Mouse (Mus musculus) stomach, embryonic 16.5 days (tissue): ENCODE data around the gene Cbfa2t3. TPM values are rescaled to one million over a fixed set of nuclear protein-coding genes. Genes with fewer than 3 reads are reported as not detected.

ENCODE experiments used
- ATAC-seq: fragments of 200-750 bp; cut with Nextera tagmentation; 2 replicates; pipeline ENCODE4 v1.8.0; 2017; ENCODE audit warnings: moderate number of reproducible peaks, moderate TSS enrichment; ENCODE audit not compliant: insufficient read depth, low FRiP score
- H3K27ac ChIP-seq: fragments of 300-500 bp; sonication (generic); 2 replicates; pipeline ENCODE4 v1.5.1; 2014; ENCODE audit warnings: low read length
- H3K27me3 ChIP-seq: fragments of 300-500 bp; sonication (generic); 2 replicates; pipeline ENCODE4 v1.6.1; 2014; ENCODE audit warnings: low read length, control low read depth, mixed read lengths; ENCODE audit not compliant: control insufficient read depth, insufficient read depth
- H3K36me3 ChIP-seq: fragments of 300-500 bp; sonication (generic); 2 replicates; pipeline ENCODE4 v1.6.1; 2014; ENCODE audit warnings: low read length; ENCODE audit not compliant: control insufficient read depth, insufficient read depth
- H3K4me1 ChIP-seq: fragments of 300-500 bp; sonication (generic); 2 replicates; pipeline ENCODE4 v1.6.1; 2014; ENCODE audit warnings: low read length, control low read depth, mixed read lengths; ENCODE audit not compliant: control insufficient read depth, insufficient read depth
- H3K4me2 ChIP-seq: fragments of 300-500 bp; sonication (generic); 2 replicates; pipeline ENCODE4 v1.6.1; 2014; ENCODE audit warnings: low read depth, low read length, mixed read lengths
- H3K4me3 ChIP-seq: fragments of 300-500 bp; sonication (generic); replicated peaks from 2 replicates; pipeline ENCODE4 v1.5.1; 2014; ENCODE audit warnings: mild to moderate bottlenecking, low read length
- H3K9ac ChIP-seq: fragments of 300-500 bp; sonication (generic); 2 replicates; pipeline ENCODE4 v1.6.1; 2014; ENCODE audit warnings: low read length
- H3K9me3 ChIP-seq: fragments of 300-500 bp; sonication (generic); replicated peaks from 2 replicates; pipeline ENCODE4 v1.6.1; 2016; ENCODE audit warnings: low read length, control low read depth; ENCODE audit not compliant: control insufficient read depth
- WGBS: fragments of 180-500 bp; shearing (Covaris S2); extraction: QIAGEN DNeasy Blood & Tissue Kit; methylation state at CpG from one replicate; pipeline ENCODE4 v1.1.7; 2014; 5-methylcytosine and 5-hydroxymethylcytosine counted together
- polyA plus RNA-seq: library from polyadenylated mRNA; unstranded; fragments of >200 nt; fragmentation: Nextera tagmentation; extraction: Ambion mirVana; gene quantifications from 2 replicates; pipeline ENCODE4 v1.2.1, GENCODE M21; 2015

Cbfa2t3 gene
- polyA plus RNA-seq, 1 experiment from 2014 or later, result 4.1 TPM

GRCm38 (mm10) chr8:122685097-122685861 lies 13.6 kb downstream of the Cbfa2t3 start:
- peak; percentile 59; the same call in 1 of the 2 replicates for ATAC-seq
- H3K9ac ChIP-seq, result no peak overlapping the region
- 41% methylated on average over 19 of the region's 19 CpGs for WGBS
- no peak overlapping the region for H3K27ac ChIP-seq
- no peaks in the 10 kb centered on the region for H3K9me3 ChIP-seq
- H3K4me3 ChIP-seq, result no peak overlapping the region
- no peaks in the 10 kb centered on the region for H3K36me3 ChIP-seq
- H3K4me1 ChIP-seq, result no peaks in the 10 kb centered on the region
- peaks cover 14% of the 10 kb centered on the region for H3K27me3 ChIP-seq
- H3K4me2 ChIP-seq, result no peak overlapping the region

GRCm38 (mm10) chr8:122682820-122683219 lies 16.1 kb downstream of the Cbfa2t3 start:
- H3K27ac ChIP-seq, result no peak overlapping the region
- no peak overlapping the region for H3K4me2 ChIP-seq
- ATAC-seq, result no peak
- H3K9me3 ChIP-seq, result no peaks in the 10 kb centered on the region
- H3K9ac ChIP-seq, result no peak overlapping the region
- no peak overlapping the region for H3K4me3 ChIP-seq
- H3K27me3 ChIP-seq, result peaks cover 32% of the 10 kb centered on the region
- WGBS, result 87% methylated on average over 11 of the region's 11 CpGs
- no peaks in the 10 kb centered on the region for H3K36me3 ChIP-seq
- H3K4me1 ChIP-seq, result no peaks in the 10 kb centered on the region

- Histone ChIP-seq H3K9me3 (no peaks in the 10 kb centered on the region), H3K4me2 (no peak overlapping the region), H3K4me3 (no peak overlapping the region), H3K27ac (no peak overlapping the region), H3K36me3 (no peaks in the 10 kb centered on the region), H3K4me1 (0 out of 2 replicates have a peak, but pooled peaks cover 8% of the 10 kb centered on the region), H3K9ac (no peak overlapping the region), H3K27me3 (peaks cover 37% of the 10 kb centered on the region)
- 42% methylated on average over 7 of the region's 7 CpGs for WGBS
- no peak for ATAC-seq
Measured at GRCm38 (mm10) chr8:122680171-122680570, 18.7 kb downstream of the Cbfa2t3 start.

DNA sequence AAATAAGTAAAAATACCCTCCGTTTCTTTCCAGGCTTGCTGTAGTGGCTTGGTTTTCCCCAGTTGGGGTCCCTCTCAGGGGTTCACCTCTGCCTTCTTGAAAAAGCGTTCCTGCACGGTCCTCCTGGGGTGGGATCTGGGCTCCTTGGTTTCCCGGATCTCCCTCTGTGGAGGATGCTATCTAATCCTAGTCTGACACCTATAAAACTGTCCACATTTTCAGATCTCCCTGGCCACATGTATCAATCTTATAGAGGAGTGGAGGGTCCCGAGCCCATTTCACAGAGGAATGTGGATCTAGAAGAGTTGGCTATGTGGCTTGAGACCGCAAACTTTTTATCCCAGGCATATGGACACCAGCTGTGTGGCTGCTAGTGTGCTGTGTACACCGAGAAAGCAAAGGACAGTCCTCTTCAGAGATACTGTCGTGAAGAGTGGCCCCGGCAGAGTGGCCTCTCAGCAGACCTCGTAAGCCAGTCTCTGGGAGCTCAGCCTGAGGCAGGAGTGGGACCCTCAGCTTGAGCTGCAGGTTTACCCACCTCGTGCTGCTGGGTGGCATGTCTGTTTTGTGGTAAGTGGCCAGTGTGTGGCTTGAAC lies 19.5 kb downstream of the Cbfa2t3 start:
- Histone ChIP-seq H3K4me3 (no peak overlapping the region; the same call in 1 of the 2 replicates), H3K9ac (no peak overlapping the region), H3K36me3 (no peaks in the 10 kb centered on the region), H3K9me3 (no peaks in the 10 kb centered on the region), H3K27me3 (peaks cover 34% of the 10 kb centered on the region), H3K27ac (no peak overlapping the region), H3K4me1 (0 out of 2 replicates have a peak, but pooled peaks cover 8% of the 10 kb centered on the region), H3K4me2 (peak overlapping the region; percentile 94)
- no peak for ATAC-seq
- 28% methylated on average over 11 of the region's 11 CpGs for WGBS

- Histone ChIP-seq H3K9ac (peak overlapping the region; percentile 78), H3K4me3 (peak overlapping the region; percentile 77), H3K27ac (no peak overlapping the region), H3K4me2 (peak overlapping the region; percentile 94), H3K4me1 (0 out of 2 replicates have a peak, but pooled peaks cover 8% of the 10 kb centered on the region), H3K27me3 (peaks cover 34% of the 10 kb centered on the region), H3K36me3 (no peaks in the 10 kb centered on the region), H3K9me3 (no peaks in the 10 kb centered on the region)
- WGBS, result 2% methylated on average over 14 of the region's 14 CpGs
- ATAC-seq, result no peak; the same call in 1 of the 2 replicates
Measured at GRCm38 (mm10) chr8:122678896-122679210, 20.1 kb downstream of the Cbfa2t3 start.

- Histone ChIP-seq H3K4me3 (peak overlapping the region; percentile 77), H3K9me3 (no peaks in the 10 kb centered on the region), H3K27ac (peak overlapping the region; percentile 8), H3K4me2 (peak overlapping the region; percentile 94), H3K27me3 (peaks cover 34% of the 10 kb centered on the region), H3K36me3 (no peaks in the 10 kb centered on the region), H3K4me1 (0 out of 2 replicates have a peak, but pooled peaks cover 8% of the 10 kb centered on the region), H3K9ac (peak overlapping the region; percentile 78)
- WGBS, result under 1% methylated on average over 108 of the region's 127 CpGs
- ATAC-seq, result peak; percentile 81
Measured at GRCm38 (mm10) chr8:122678061-122678895, 20.6 kb downstream of the Cbfa2t3 start.

DNA sequence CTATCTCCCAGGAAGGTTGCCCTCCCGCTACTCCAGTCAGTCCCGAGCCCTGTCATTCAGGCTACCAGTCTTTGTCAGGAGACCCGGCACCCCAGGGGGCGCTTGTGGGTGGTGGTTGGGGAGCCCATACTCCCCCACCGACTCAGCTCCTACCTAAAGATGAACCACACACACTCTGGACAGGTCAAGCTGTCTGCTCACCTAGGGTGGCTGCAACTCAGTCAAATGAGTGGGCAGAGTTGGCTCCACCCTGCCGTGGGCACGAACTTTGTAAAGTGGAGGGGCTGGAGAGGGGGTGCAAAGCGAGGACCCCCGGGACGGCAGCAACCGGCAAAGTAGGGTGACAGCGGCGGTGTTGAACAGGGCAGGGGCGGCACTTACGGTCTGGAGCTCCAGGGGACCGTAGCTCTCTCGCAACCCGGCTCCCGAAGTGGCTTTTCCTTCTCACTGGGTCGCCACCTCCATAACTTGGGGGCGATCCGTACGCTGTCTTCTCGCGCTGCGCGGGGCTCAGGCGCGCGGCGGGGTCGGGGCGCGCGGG lies 21.4 kb downstream of the Cbfa2t3 start:
- Histone ChIP-seq H3K9me3 (no peaks in the 10 kb centered on the region), H3K4me2 (peak overlapping the region; percentile 94), H3K27me3 (peaks cover 34% of the 10 kb centered on the region), H3K27ac (peak overlapping the region; percentile 8), H3K9ac (peak overlapping the region; percentile 78), H3K36me3 (no peaks in the 10 kb centered on the region), H3K4me1 (0 out of 2 replicates have a peak, but pooled peaks cover 8% of the 10 kb centered on the region), H3K4me3 (peak overlapping the region; percentile 77)
- 0 out of 2 replicates have a peak, but pooled peaks have one; percentile 5 for ATAC-seq
- 3% methylated on average over 35 of the region's 35 CpGs for WGBS

- H3K9ac ChIP-seq, result peak overlapping the region; percentile 78
- H3K27ac ChIP-seq, result peak overlapping the region; percentile 8
- ATAC-seq, result no peak
- WGBS, result 17% methylated on average over 16 of the region's 16 CpGs
- H3K4me2 ChIP-seq, result peak overlapping the region; percentile 94
- H3K27me3 ChIP-seq, result peaks cover 31% of the 10 kb centered on the region
- H3K9me3 ChIP-seq, result no peaks in the 10 kb centered on the region
- peak overlapping the region; percentile 77 for H3K4me3 ChIP-seq
- H3K4me1 ChIP-seq, result 0 out of 2 replicates have a peak, but pooled peaks cover 8% of the 10 kb centered on the region
- H3K36me3 ChIP-seq, result no peaks in the 10 kb centered on the region
Measured at GRCm38 (mm10) chr8:122676621-122677480, 22.1 kb downstream of the Cbfa2t3 start.
